Mouse (Mus musculus) forebrain, postnatal 0 days (tissue): ENCODE measurements around the gene Clip2. TPM values are rescaled to one million over a fixed set of nuclear protein-coding genes. Genes with fewer than 3 reads are reported as not detected.
"Not testable (repeated sequence)": the region's sequence is repeated elsewhere in the genome, so short reads cannot be mapped to it uniquely, and the experiment has no call there.

ENCODE experiments used
- ATAC-seq: fragments of 200-750 bp; cut with Nextera tagmentation; 2 replicates; pipeline ENCODE4 v1.8.0; 2017; ENCODE audit warnings: mild to moderate bottlenecking, moderate library complexity
- DNase-seq: peaks from one replicate; pipeline ENCODE4 v3.0.0-alpha.2; 2015
- H3K27ac ChIP-seq: fragments of 300-500 bp; sonication (generic); 2 replicates; pipeline ENCODE4 v1.5.1; 2014; ENCODE audit warnings: low read depth, mild to moderate bottlenecking, antibody characterized with exemption, low read length, moderate library complexity, mixed read lengths
- H3K27me3 ChIP-seq: fragments of 300-500 bp; sonication (generic); 2 replicates; pipeline ENCODE4 v1.6.1; 2014; ENCODE audit warnings: mild to moderate bottlenecking, low read length, mixed read lengths; ENCODE audit not compliant: insufficient read depth
- H3K36me3 ChIP-seq: fragments of 300-500 bp; sonication (generic); 2 replicates; pipeline ENCODE4 v1.6.1; 2014; ENCODE audit warnings: mild to moderate bottlenecking, moderate library complexity; ENCODE audit not compliant: insufficient read depth
- H3K4me1 ChIP-seq: fragments of 300-500 bp; sonication (generic); 2 replicates; pipeline ENCODE4 v1.6.1; 2014; ENCODE audit warnings: antibody characterized with exemption; ENCODE audit not compliant: insufficient read depth
- H3K4me2 ChIP-seq: fragments of 300-500 bp; sonication (generic); 2 replicates; pipeline ENCODE4 v1.6.1; 2014; ENCODE audit warnings: low read depth, mild to moderate bottlenecking, moderate library complexity
- H3K4me3 ChIP-seq: fragments of 300-500 bp; sonication (generic); 2 replicates; pipeline ENCODE4 v1.5.1; 2014; ENCODE audit warnings: low read depth, low read length, mixed read lengths
- H3K9ac ChIP-seq: fragments of 300-500 bp; sonication (generic); 2 replicates; pipeline ENCODE4 v1.6.1; 2014; ENCODE audit warnings: mild to moderate bottlenecking
- H3K9me3 ChIP-seq: fragments of 300-500 bp; sonication (generic); 2 replicates; pipeline ENCODE4 v1.6.1; 2016; ENCODE audit warnings: low read length
- CTCF ChIP-seq: sonication (generic); IDR thresholded peaks from 2 replicates; pipeline ENCODE4 v1.5.1; 2016; ENCODE audit warnings: antibody characterized with exemption, control low read depth, low read depth
- WGBS: fragments of 180-500 bp; shearing (Covaris S2); extraction: QIAGEN DNeasy Blood & Tissue Kit; methylation state at CpG from one replicate; pipeline ENCODE4 v1.1.7; 2014; 5-methylcytosine and 5-hydroxymethylcytosine counted together
- polyA plus RNA-seq: library from polyadenylated mRNA; unstranded; fragments of >200 nt; fragmentation: Nextera tagmentation; extraction: Ambion mirVana; gene quantifications from 2 replicates; pipeline ENCODE4 v1.2.1, GENCODE M21; 2015
- total RNA-seq: library from RNA; depleted of rRNA; stranded (reverse); fragments of >200 nt; gene quantifications from 2 replicates; pipeline ENCODE4 v1.2.3, GENCODE M21; 2014

The Clip2 gene
- total and polyA plus RNA-seq, 2 experiments from 2014 or later, result 14.5 to 162 TPM

DNA sequence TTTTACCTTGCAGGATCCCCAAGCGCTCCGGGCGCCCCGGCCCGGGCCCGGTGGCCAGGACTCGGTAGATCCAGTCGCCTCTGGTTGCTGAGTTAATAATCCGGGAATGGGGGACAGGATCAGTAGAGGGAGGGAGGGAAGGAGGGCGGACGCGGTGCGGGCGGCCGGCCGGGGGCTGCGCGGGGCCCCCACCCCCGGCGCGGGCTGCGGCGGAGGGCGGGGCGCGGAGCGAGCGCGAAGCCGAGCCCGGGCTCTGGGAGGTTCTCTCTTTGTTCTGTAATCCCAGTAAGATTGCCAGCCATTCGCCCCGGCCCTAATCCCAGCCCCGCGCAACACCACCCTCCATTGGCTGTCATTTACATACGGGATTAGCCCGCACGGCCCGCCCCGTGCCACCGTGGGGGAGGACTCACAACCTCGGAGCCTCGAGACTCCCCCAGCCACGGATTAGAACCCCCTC, 95.7 kb downstream of the Clip2 start, which contains the start of gene Gtf2ird1:
Gene Gtf2ird1 (minus strand): TSS at position 214 of the 460 bp plus-strand sequence.
- Histone ChIP-seq H3K27me3 (no peaks in the 10 kb centered on the region), H3K4me1 (peaks cover 14% of the 10 kb centered on the region; the same call in 1 of the 2 replicates), H3K9me3 (no peaks in the 10 kb centered on the region), H3K4me3 (peak within 1 kb of the TSS; percentile 88), H3K27ac (peak within 1 kb of the TSS; percentile 90), H3K9ac (peak within 1 kb of the TSS; percentile 98), H3K36me3 (peaks cover 4% of the 10 kb centered on the region; the same call in 1 of the 2 replicates), H3K4me2 (peak within 1 kb of the TSS; percentile 78)
- TF ChIP-seq CTCF, result no peak
- DNase-seq (peak; percentile 88), ATAC-seq (peak; percentile 96)
- 3% methylated on average over 43 of the region's 44 CpGs for WGBS

- Histone ChIP-seq H3K9me3 (no peaks in the 10 kb centered on the region), H3K4me3 (peak overlapping the region; percentile 88), H3K27ac (peak overlapping the region; percentile 90), H3K27me3 (no peaks in the 10 kb centered on the region), H3K9ac (peak overlapping the region; percentile 98), H3K4me1 (peaks cover 14% of the 10 kb centered on the region; the same call in 1 of the 2 replicates), H3K36me3 (peaks cover 4% of the 10 kb centered on the region; the same call in 1 of the 2 replicates), H3K4me2 (peak overlapping the region; percentile 78)
- no peak for TF ChIP-seq CTCF
- ATAC-seq, result peak; percentile 72
- under 1% methylated on average over 17 of the region's 17 CpGs for WGBS
- DNase-seq, result peak; percentile 74
Measured at GRCm38 (mm10) chr5:134455914-134456423, 96.3 kb downstream of the Clip2 start.

GRCm38 (mm10) chr5:134455186-134455895, 96.9 kb downstream of the Clip2 start:
- Histone ChIP-seq H3K36me3 (peaks cover 4% of the 10 kb centered on the region; the same call in 1 of the 2 replicates), H3K4me3 (peak overlapping the region; percentile 88), H3K9ac (peak overlapping the region; percentile 98), H3K27me3 (no peaks in the 10 kb centered on the region), H3K27ac (peak overlapping the region; percentile 90), H3K4me2 (peak overlapping the region; percentile 78), H3K9me3 (no peaks in the 10 kb centered on the region), H3K4me1 (peaks cover 14% of the 10 kb centered on the region; the same call in 1 of the 2 replicates)
- DNase-seq (peak; percentile 44), ATAC-seq (0 out of 2 replicates have a peak, but pooled peaks have one; percentile 21)
- no peak for TF ChIP-seq CTCF
- WGBS, result 2% methylated on average over 21 of the region's 21 CpGs

DNA sequence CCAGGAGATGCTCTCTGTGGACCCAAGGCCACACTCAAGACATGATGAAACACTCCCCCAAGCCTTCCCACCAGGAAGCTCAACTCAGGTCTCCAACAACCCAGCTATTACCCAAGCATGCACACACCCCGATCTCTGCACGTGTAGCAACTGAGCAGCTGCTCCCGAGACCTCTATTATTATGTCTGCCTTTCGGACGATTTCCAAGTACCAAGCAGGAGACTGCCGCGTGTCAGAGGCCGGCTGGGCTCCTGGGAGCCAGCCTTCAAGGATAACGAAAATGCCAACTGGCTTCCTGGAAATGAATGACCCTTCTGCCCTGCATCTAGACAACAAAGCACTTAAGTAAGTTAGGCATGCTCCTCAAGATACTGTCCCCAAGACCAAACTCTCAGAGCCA, 97.8 kb downstream of the Clip2 start:
- Histone ChIP-seq H3K9me3 (no peaks in the 10 kb centered on the region), H3K36me3 (peaks cover 4% of the 10 kb centered on the region; the same call in 1 of the 2 replicates), H3K27me3 (no peaks in the 10 kb centered on the region), H3K4me1 (peaks cover 14% of the 10 kb centered on the region; the same call in 1 of the 2 replicates), H3K4me3 (peak overlapping the region; percentile 88), H3K27ac (0 out of 2 replicates have a peak overlapping the region, but pooled peaks have one; percentile 21), H3K9ac (peak overlapping the region; percentile 98), H3K4me2 (peak overlapping the region; percentile 78)
- WGBS, result 18% methylated on average over 9 of the region's 9 CpGs
- no peak for TF ChIP-seq CTCF
- no peak for ATAC-seq
- DNase-seq, result peak; percentile 16

DNA sequence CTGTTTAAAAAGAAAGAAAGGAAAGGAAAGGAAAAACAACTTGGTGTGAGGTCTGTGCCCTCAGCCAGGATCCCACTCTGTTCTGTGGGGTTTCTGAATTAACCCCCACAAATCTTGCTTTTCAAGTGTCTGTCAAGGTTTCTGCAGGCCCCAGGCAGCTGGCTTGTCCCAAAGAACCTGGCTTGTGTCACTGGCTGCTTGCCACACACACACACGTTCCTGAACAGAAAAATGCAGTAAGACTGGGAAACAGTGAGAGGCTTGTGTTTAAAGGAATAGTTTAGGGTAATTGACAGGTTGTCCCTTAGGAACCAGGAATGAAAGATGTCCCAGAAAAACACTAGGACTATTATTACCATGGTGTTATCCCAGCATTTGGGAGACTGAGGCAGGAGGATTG, 98.7 kb downstream of the Clip2 start:
- Histone ChIP-seq H3K27me3 (no peaks in the 10 kb centered on the region), H3K9ac (no peak overlapping the region), H3K4me1 (peaks cover 14% of the 10 kb centered on the region; the same call in 1 of the 2 replicates), H3K4me2 (peak overlapping the region; percentile 78; the same call in 1 of the 2 replicates), H3K27ac (no peak overlapping the region), H3K4me3 (no peak overlapping the region), H3K9me3 (no peaks in the 10 kb centered on the region), H3K36me3 (peaks cover 4% of the 10 kb centered on the region; the same call in 1 of the 2 replicates)
- ATAC-seq (no peak), DNase-seq (peak; percentile 35)
- 19% methylated on average over 1 of the region's 1 CpGs for WGBS
- TF ChIP-seq CTCF, result no peak

DNA sequence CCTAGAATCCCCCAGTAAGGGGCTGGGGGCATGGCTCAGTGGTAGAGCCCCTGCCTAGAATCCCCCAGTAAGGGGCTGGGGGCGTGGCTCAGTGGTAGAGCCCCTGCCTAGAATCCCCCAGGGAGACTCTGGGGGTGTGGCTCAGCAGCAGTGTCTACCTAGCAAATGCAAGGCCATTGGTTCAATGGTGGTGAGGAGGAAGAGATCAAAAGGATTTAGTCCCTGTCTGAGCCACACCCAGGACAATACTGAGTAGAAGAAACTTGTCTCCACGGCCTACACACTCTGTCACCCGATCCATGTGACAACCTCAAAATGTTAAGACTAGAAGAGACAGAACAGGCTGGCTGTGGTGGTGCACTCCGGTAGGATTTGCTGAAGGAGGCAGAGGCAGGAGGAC, 105.5 kb downstream of the Clip2 start:
- not testable (repeated sequence) for ATAC-seq, H3K36me3 ChIP-seq

GRCm38 (mm10) chr5:134445895-134446294, 106.3 kb downstream of the Clip2 start:
- no peaks in the 10 kb centered on the region for H3K9me3 ChIP-seq
- H3K27ac ChIP-seq, result no peak overlapping the region
- H3K4me2 ChIP-seq, result no peak overlapping the region
- H3K9ac ChIP-seq, result no peak overlapping the region
- DNase-seq (no peak), ATAC-seq (peak; percentile 23; the same call in 1 of the 2 replicates)
- H3K4me1 ChIP-seq, result no peaks in the 10 kb centered on the region
- no peak overlapping the region for H3K4me3 ChIP-seq
- H3K27me3 ChIP-seq, result no peaks in the 10 kb centered on the region
- TF ChIP-seq CTCF, result no peak
- WGBS, result 45% methylated on average over 10 of the region's 10 CpGs
- 0 out of 2 replicates have a peak, but pooled peaks cover 4% of the 10 kb centered on the region for H3K36me3 ChIP-seq

More for the DNA sequence above, 105.5 kb downstream of the Clip2 start:
- H3K27ac ChIP-seq, H3K9ac ChIP-seq, H3K9me3 ChIP-seq, H3K4me3 ChIP-seq, H3K4me2 ChIP-seq, DNase-seq, H3K4me1 ChIP-seq, H3K27me3 ChIP-seq: not testable (repeated sequence)
- WGBS, result 97% methylated on average over 4 of the region's 4 CpGs
